Mouse (Mus musculus) liver, embryonic 14.5 days (tissue): ENCODE results near the gene Srgap2.

Experiments used
- CTCF ChIP-seq: IDR thresholded peaks from 2 replicates; pipeline ENCODE4 v1.5.1; 2016; ENCODE audit warnings: antibody characterized with exemption, low read depth, control low read depth
- EP300 ChIP-seq: IDR thresholded peaks from 2 replicates; pipeline ENCODE4 v1.6.1; 2016; ENCODE audit warnings: antibody characterized with exemption, low read depth

DNA sequence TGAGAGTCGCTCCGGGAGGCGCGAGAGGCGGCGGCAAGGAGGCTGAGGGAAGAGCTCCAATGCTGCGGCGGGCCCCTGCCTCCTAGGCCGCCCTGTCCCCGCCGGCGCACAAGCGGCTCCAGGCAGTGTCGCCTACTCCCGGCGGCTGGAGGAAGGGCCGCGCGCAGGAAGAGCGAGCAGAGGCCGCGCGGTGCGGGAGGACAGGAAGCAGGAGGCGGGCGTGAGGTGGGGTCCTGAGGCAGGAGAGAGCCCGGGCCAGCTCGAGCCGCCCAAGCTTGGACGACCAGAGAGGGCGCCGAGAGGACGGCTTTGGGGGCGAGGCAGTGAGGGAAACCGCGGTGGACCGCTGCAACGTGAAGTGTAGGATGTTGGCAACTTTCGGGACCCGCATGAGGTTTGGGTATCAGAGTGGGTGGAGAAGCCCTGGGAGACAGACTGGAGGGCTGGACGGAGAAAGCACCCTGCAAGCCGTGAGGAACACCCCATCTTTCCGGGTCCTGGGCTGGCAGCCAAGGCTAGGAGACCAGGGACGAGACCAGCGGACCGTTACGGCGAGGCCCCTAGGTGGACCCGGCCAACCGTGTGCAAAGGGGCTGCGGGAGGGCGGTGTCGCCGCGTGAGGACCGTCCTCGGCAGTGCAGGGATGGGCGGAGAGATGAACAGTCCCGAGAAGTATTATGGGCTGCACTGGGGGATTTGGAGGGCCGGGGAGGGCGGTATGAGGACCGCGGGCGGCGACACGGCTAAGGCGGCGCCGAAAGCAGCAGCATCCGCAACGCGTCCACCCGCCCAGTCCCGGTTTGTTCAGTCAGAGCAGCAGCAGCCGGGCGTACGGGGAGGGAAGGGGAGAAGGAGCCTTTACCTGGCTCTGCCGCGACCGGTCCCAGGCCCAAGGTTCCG, 531 bp downstream of the Srgap2 start:
- TF ChIP-seq CTCF (peak; percentile 53), EP300 (no peak)
